Mouse (Mus musculus) kidney, postnatal 14 days (tissue): ENCODE data around the gene Pemt.
A peak's percentile ranks its signal among the peaks of the same experiment; 100 is the strongest.

Source experiments
- DNase-seq: peaks from one replicate; pipeline ENCODE4 v3.0.0; 2022; ENCODE audit warnings: mixed read lengths

Gene Pemt

GRCm38 (mm10) chr11:59941391-59941790, 104.9 kb downstream of the Pemt start:
- DNase-seq = no peak

GRCm38 (mm10) chr11:59940645-59941044, 105.6 kb downstream of the Pemt start:
- no peak for DNase-seq

- no peak for DNase-seq
Measured at GRCm38 (mm10) chr11:59939821-59940220, 106.5 kb downstream of the Pemt start.

DNA sequence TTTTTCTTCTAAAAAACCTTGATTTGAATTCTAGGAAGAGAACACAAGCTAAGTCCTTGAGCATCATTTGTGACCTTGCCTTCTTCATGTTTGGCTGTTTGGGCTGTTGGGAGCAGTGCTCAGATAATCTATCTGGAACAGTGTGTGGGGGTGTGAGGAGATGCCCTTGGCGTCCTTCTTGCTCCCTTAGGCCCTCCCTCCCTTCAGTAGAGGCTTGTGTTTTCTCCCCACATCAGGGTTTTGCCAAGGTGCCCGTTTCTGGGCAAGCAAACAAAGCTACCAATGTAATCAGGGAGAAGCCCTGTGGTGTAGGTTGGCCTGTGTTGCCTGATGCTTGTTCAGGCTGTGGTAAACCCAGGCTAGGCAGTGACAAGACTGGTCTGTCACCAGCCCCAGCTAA, 108.7 kb downstream of the Pemt start:
- DNase-seq = no peak

- no peak for DNase-seq
Measured at GRCm38 (mm10) chr11:59937023-59937422, 109.3 kb downstream of the Pemt start.

- DNase-seq = no peak
Measured at GRCm38 (mm10) chr11:59933943-59934342, 112.3 kb downstream of the Pemt start.

- no peak for DNase-seq
Measured at GRCm38 (mm10) chr11:59932560-59933337, 113.5 kb downstream of the Pemt start.

GRCm38 (mm10) chr11:59930031-59930430, 116.3 kb downstream of the Pemt start:
- DNase-seq = no peak

GRCm38 (mm10) chr11:59921265-59921664, 125.0 kb downstream of the Pemt start:
- DNase-seq = peak; percentile 80
